Mouse (Mus musculus): ENCODE results near the gene Armh3.

DNA sequence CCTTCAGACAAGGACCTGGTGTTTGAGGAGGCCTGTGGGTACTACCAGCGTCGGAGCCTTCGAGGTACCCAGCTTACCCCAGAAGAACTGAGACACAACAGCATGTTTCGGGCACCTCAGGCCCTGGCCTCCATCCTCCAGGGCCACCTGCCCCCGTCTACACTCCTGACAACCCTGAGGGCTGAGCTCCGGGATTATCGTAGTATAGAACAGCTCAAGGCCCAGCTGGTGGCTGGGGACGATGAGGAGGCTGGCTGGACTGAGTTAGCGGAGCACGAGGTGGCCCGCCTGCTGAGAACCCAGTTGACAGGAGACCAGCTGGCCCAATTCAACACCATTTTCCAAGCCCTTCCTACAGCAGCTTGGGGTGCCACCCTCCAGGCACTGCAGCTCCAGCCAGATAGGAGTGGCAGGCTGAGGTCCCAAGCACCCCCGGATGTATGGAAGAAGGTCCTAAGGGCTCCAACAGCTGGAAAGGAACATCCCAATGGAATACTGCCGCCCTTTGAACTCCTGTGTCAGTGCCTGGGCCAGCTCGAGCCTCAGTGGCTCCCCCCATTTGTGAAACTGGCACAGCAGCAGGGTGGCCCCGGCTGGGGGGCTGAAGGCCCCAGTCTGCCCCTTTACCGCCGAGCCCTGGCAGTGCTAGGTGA is 6.7 kb upstream of the Armh3 start:
- TF ChIP-seq CTCF (IDR thresholded peaks at IDR 0.05; ENCODE audit: borderline replicate concordance, extremely low read depth, insufficient read depth, insufficient read length) (no peak), POLR2A (IDR thresholded peaks at IDR 0.05; ENCODE audit: borderline replicate concordance, extremely low read depth, insufficient read depth, insufficient read length, poor library complexity, severe bottlenecking) (no peak)

Measured in brain, embryonic 14.5 days (tissue).